Mouse (Mus musculus) heart, adult 2 months (tissue): Measurements from ENCODE around the gene Igsf11.

Source experiments
- EP300 ChIP-seq: fragments of 200-500 bp; IDR thresholded peaks from 2 replicates; pipeline ENCODE4 v1.6.1; 2011; ENCODE audit warnings: low read depth, low read length, control low read depth; ENCODE audit not compliant: insufficient read depth
- POLR2A ChIP-seq: fragments of 200-500 bp; IDR thresholded peaks from 2 replicates; pipeline ENCODE4 v1.6.1; 2011; ENCODE audit warnings: mild to moderate bottlenecking, low read depth, low read length, control low read depth; ENCODE audit not compliant: insufficient read depth

GRCm38 (mm10) chr16:38962695-38963094 is 70.2 kb downstream of the Igsf11 start:
- TF ChIP-seq EP300 (no peak), POLR2A (no peak)
